Mouse (Mus musculus): ENCODE data around the gene Gm3045. TPM values are rescaled to one million over a fixed set of nuclear protein-coding genes. Genes with fewer than 3 reads are reported as not detected.

The Gm3045 gene
- polyA plus RNA-seq (2012; rRNA removed), result 0.07 and 0.13 TPM in 2 replicates

DNA sequence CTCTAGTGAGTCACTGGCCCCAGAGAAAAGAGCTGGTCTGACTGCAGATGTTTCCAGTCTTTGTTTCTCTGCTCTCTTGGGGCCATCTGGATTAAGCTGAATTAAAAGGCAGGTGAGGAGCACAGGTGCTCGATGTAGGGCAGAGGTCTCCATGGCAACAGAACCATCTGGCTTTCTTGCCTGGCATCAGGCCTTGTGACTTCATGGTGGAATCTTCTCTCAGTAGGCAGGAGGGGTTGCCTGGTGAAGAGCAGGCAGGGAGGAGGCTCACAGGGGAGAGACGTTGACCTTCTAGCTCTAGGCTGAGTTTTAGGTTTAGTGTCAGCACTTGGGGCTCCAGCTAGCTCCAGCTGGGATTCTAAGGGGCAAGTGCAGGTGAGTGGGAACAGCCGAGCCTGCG lies at the start of gene Gm3045:
Gm3045 (plus strand) TSS at position 230 of the 400 bp plus-strand sequence.
- DNase-seq (ENCODE audit: low spot score), result no peak

DNA sequence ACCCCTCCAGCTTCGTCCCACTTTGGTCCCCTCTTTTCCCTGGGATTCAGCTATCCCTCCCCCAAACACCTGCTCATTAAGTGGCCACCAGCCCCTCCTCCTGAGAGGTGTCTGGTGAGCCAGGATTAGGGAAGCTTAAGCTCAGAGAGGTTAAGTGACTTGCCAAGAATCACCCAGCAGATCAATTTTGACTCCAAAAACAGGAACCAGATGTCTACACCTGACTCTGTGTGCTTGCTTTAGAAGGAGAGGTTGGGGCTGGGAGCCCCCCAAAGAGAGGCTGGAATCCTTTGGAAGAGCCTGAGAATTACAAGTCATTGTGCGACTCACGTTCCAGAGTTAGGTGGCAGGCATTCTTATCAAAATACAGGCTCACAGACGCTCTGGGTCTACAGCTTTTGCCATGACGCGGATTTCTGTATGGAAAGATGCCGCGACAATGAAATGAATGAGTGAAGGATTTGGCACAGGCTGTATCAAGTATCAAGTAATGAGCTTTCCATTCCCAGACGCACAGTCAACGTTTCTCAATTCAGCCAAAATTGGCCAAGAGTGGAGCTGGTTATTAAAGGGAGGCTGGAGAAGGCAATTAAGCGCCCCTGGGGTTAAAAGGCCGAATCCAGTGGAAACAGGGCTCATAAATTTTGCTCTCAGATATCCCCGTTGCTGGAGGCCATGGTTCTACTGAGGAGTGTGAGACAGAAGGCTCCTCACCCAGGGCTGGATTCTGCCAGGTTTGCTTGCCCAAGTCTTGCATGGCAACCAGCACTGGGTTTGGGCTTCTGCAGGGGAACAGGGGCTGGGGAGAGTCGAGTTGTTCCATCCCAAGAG lies 45.3 kb upstream of the Gm3045 start:
- no peak for DNase-seq (ENCODE audit: low spot score)

DNA sequence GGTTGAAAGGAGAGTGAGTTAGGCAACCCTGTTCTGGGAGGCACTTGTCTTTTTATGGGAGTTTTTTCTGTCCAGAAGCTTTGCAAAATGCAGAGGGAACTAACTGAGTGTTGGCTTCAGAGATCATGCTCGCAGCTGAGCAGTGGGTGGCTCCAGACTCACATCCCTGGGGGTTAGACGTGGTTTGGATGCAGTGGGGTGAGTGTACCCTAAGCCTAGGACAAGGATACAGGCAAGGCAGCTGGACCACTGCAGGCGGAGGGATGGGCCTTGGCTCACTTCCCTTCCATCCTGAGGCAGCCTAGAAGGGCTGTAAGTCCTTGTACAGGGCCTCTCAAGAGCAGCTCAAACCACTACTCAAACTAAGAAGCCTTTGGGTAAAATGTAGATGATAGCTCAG lies 43.0 kb upstream of the Gm3045 start:
- no peak for DNase-seq (ENCODE audit: low spot score)

DNA sequence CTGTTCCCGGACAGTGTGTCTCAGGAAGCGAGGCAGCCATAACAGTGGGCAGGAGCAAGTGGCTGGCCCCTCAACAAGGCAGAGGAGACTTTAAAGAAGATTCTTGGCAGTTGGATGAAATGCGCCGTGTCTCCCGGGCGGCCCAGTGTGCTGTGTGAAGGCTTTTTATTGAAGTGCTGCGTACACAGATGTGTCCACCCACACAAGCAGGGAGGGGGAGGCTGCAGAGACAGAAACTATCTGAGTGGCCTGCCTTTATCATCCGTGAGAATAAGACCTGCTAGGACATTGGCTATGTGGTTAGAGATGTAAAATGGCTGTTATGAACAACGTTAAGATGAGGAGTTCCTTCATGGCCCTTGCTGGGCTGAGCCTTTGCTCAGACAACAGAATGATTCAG lies 40.0 kb upstream of the Gm3045 start:
- DNase-seq (ENCODE audit: low spot score), result no peak

DNA sequence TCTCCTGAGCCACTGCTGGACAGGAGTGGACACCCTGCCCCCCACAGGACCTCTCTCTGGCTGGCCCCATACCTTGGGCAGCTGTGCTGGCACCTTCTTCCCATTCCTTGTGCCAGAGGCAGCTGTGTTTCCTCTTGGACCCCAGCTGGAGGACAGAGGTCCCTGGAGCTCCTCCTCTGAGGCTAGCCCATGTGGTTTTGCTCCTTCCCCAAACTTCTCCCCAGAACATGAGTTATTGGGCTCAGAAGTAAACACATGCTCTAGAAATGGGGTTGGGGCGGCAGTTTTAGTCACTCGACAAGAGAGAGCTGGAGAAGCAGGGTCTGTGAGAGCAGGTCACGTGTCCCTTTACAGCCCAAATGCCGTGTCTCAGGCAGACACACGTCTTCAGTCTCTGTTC lies 39.0 kb upstream of the Gm3045 start:
- DNase-seq (ENCODE audit: low spot score), result no peak

DNA sequence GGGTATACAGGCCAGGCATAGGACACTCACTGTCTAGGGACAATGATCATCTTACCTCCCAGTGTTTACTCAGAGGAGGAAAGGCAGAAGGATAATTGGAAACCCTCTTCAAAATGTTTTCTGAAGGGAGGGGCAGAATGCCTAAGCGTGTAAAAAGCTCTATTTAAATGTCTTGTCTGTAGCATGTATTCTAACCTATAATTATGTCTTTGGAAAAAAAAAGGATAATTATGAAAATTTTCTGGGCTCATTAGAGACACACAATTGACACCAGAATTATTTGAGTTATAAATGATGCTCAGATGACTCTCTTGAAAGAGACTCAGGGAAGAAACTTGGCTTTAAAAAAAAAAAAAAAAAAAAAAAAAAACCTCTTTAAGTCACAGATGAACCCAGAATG lies 38.4 kb upstream of the Gm3045 start:
- DNase-seq (ENCODE audit: low spot score), result no peak

DNA sequence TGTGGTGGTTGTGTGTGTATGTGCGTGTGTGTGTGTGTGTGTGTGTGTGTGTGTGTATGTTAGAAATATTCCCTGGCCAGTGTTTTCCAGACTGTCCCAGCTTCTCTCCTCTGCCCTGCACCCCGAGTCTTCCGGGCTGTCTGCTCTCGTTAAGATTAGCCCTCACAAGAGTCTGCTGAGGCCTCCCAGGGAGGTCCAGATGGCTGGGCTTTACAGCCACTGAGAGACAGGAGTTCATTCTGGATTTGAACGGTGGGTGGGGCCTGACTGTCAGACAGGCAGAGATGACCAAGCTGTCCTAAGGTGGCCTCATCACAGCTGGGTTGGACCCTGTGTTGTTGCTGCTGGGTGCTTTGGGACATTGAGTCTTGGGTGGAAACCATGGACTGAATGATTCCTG lies 28.8 kb upstream of the Gm3045 start:
- no peak for DNase-seq (ENCODE audit: low spot score)

DNA sequence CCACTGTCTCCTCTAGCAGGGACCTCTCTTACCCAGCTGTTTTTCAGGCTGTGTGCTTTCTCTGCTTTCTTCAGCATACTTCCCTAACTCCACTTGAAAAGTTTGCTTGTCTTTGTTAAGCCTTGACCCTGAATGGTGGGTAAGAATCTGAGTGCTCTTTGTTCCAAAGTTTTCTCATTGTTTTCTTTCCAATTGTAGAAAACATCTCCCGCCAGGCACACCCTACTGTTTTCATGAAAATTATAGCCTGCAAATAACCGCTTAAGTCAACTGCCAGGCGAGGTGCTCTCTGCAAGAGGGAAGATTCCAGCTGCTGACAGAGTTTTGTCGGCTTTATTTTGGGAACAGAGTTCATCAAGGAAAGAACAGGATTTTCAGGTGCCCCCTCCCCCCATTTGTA lies 25.2 kb upstream of the Gm3045 start:
- no peak for DNase-seq (ENCODE audit: low spot score)

DNA sequence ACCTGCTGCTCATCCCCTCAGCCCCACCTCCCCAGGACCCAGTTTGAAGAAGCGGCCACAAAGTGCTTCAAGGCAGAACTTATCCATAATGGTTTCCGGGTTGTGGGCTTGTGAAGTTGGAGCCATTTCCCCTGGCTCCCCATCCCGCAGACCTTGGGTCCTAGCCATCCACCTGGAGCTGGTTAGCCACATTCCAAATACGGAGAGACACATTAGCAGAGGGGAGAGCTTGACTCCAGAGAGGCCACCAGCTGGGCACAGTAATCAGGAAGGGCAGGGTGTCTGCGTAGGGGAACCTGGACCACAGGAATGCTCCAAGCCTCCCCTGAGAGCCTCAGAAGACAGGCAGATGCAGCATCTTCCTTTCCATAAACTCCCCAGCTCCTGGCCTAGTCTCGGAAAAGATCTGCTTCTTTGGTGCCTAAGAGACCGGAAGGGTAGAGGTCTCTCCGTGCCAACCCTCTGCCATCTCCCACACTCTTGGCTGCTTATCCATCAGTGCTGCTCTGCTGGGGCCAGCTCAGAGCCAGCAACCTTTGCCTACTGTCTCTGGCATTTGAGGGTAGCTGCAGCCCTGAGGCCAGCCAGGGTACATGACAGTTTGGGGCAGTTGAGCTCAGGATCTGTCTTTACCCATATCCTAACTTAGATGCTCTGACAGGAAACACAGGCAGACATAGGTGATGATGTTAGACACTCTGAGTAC lies 22.9 kb upstream of the Gm3045 start:
- no peak for DNase-seq (ENCODE audit: low spot score)

DNA sequence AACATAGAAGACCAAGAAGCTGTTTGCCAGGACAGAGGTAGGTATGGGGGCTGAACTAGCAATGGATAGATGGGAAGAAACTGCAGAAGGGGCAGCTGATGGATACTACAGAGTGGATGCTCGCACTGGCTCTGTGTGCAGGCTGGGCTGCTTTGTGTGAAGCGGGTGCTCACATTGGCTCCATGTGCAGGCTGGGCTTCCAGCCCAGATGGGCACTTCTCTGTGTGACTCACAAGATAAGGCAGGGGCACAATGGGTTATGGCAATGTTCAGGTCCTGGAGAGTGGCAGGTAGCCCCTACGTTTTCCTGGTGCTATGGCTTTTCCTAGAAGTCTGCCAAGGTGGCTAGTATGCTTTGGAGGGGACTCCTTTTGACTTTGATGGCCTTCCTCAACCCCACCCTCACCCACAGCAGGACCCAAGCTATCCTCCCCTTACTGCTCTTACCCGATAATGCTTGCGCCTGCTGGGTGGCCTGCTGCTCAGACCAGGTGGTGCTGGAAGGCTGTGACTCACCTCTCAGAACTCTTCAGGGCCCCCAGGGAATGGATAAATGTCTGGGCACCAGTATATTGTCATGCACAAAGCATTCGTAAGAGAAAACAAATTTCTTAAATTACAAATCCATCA lies 21.8 kb upstream of the Gm3045 start:
- DNase-seq (ENCODE audit: low spot score), result no peak

DNA sequence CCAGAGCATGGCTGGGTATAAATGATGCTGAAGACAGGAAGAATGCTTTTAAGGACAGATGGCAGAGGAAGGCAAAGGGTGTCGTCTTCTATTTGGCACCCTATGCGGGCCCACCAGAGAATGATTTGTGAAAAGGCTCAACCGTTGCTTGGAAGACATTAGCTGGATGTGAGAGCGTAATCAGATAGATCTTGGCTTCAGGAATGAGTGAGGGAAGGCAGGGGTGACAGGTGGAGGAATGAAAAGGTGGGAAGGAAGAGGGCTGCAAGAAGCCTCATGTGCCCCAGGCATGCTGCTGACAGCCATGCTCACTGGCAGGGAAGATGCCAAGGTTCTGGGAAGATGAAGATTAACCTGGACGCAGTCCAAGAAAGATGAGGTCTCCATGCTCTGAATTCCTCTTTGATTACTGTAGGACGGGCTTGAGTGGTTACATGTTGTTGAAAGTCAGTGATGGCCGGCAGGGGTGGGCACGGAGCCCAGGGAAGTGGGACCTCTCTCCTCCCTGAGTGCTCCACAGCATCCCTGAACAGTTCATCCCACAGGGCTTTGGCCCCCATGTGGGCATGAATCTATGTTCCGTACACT lies 14.0 kb upstream of the Gm3045 start:
- no peak for DNase-seq (ENCODE audit: low spot score)

DNA sequence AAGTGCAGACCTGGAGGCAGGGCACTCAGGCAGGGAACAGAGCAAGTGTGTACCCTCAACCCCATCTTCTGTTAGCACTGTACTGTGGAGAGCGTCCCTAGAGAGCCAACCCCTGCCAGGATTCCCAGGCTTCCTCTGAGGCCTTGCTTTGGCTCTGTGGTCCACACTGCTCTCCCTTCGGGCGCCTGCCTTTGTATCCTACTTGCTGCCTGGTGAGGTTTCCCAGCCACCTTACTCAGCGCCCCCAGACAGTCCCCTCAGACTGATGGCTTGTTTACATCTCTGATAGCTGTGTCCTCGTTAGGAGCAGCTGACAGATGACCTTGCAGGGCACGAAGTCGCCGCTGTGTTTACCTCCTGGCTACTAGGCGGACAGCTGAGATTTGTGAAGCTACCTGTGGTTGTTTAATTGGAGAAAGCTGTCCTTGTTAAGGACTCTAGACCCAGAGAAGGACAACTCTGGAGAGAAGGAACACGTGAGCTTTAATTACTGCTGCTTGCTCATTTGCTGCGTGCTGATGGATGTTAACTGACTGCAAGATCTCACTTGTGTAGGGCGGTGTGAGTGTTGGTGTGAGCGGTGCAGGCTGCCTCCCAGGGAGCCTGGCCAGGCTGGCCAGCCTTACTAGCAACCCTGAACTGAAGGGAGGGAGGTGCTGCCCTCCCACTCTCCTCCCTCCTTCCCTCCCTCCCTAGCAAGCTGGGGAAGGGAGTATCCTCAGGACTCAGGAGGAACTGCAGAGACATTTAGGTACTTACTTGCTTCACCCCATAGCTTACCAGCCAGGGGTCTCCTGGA lies 7.5 kb upstream of the Gm3045 start:
- DNase-seq (ENCODE audit: low spot score), result no peak

DNA sequence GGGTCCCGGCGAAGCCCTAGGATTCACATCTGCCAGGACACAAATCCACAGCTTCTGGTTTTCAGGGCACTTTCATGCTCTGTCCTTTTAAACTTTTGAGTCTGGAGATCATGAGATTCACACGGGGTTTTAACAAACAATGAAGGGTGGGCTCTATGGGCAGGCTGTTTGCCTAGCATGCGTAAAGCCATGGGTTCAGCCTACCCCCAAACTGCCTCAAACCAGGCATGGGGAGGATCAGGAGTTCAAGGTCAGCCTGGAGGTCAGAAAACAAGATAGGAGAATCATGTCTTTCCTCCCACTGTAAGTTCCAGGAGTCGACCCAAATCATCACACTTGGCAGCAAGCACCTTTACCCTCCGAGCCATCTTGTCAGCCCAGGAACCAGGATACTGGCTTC lies 6.9 kb upstream of the Gm3045 start:
- DNase-seq (ENCODE audit: low spot score), result no peak

DNA sequence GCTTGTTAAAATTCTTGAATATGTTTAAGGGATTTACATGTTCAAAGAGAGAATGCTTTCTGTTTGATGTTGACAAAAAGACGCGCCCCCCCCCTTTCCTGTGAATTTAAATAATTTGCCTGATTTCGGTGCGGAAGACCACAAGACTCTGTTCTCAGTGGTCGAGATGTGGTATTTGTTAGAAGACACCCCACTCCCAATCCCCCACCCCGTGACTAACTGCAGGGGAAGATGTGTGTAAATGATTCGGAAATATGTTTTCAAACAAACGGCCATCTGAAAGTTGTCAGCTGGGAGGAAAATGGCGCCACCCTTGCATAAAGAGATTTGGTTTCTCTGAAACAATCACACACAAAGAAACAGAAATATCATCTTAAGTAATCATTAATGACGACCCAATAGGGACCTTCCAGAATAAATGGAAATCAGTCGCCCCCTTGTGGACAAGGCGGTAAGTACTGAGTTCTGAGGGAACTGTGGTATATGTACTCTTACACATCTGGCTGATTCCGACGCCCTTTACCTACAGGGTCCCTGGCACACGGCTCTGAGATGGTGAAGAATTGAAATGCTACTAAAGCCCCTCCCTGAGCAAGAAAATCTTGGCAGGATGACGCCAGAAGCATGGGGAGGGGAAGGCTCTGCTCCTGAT lies 4.2 kb upstream of the Gm3045 start:
- no peak for DNase-seq (ENCODE audit: low spot score)

DNA sequence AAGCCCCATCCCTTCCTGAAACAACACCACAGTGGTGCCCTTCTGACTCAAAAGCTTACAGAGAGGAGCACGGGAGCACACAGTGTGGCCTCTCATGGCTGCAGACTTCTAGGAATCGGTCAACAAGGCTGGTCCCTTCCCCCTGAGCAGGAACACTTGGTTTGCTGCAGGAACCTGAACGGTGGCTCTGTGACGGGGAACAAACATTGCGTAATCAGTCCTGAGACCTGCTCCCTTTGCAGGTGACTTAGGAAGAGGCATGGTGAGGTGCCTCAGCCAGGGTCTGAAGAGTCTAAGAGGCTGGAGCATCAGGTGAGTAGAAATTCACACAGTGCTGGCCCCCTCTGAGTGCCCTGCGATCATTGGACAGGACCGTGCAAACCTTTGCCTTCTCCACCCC lies 463 bp upstream of the Gm3045 start:
- no peak for DNase-seq (ENCODE audit: low spot score)

DNA sequence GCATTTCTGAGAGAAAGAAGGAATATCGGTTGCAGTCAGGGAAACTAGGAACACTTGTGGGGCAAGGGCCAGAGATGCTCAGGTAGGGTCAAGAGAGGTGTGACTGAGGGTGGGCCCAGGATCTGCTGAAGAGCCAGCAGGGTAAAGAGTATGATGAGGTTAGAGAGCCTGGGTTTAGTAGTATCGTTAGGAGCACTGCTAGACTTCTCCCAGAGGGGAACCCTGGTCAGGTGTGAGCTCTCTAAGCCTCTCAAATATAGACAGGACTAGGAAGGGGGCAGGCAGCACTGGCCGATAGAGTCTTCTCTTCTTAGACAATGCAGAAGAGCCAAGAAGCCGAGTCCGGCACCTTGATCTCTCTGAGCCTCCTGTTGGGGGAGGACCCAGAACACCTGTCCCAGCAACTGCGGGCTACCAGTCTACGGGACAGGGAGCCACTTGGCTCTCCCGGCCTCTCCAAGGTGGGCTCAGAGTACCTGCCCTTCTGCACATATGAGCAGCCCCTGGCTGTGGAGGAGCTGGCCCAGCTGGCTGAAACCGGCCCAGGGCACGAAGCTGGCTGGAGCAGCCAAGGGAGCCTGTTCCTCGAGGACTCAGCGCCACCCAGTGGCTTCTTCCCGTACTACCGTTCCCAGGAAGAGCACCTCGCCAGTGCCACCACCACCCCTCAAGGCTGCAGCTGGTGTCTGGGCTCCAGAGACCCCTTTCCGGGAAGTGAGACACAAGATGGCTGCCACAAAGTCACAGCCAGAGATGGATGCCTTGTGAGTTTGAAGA lies 2.5 kb downstream of the Gm3045 start:
- DNase-seq (ENCODE audit: low spot score), result peak; percentile 67

DNA sequence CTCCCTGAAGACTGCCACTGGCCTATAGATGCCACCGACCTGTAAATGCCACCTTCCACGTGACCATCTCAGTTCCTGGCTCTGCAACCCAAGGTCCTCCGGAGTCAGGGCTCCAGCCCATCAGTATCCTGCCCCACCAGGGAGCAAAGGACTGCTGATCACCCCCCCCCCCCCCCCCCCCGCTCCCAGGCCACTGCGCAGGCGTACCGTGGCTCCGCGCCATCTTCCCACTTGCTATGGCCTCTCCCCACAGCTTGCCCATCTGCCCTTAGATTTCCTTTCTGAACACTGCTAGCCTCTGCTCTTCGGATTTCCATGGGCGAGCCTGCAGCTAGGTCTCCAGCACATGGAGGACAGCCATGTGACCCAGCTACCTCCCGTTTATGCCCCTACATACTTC lies 6.1 kb downstream of the Gm3045 start:
- DNase-seq (ENCODE audit: low spot score), result no peak

DNA sequence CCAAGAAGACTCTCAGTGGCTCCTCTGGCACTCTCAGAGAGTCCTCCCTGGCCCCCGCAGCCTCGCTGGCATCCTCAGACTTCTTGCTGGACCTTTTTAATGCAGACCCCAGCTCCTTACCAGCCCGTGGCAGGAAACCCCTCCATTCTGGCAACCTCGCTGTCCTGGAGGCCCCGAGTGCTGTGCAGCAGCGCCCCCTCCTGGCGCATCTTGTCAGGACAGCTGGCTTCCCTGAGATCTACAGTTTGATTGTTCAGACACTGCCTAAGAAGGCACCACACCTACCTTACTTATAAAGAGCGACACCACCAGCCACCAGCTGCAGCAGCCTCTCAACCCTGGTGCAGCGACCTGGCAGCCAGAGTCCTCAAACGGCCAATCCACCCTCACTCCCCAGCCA lies 7.1 kb downstream of the Gm3045 start:
- peak; percentile 55 for DNase-seq (ENCODE audit: low spot score)

DNA sequence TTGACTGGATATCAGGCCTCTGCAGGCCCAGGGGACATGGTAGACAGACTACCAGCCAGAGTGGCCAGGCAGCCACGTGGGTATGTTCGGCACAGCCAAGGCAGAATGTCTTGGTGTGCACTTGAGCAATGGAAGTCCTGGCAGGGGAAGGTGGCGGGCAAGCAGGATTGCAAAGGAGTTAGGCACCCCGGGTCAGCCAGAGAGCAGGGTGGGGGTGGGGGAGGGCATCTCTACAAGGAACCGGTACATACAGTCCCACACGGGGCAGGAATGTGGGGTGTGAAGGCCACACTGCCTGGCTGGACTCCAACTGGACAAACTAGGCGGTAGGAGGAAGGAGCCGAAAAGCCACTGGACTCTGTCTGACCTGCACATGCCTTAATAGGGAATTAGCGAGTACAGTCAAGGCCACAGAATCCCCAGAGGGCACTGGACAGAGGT lies 7.9 kb downstream of the Gm3045 start:
- DNase-seq (ENCODE audit: low spot score), result no peak

DNA sequence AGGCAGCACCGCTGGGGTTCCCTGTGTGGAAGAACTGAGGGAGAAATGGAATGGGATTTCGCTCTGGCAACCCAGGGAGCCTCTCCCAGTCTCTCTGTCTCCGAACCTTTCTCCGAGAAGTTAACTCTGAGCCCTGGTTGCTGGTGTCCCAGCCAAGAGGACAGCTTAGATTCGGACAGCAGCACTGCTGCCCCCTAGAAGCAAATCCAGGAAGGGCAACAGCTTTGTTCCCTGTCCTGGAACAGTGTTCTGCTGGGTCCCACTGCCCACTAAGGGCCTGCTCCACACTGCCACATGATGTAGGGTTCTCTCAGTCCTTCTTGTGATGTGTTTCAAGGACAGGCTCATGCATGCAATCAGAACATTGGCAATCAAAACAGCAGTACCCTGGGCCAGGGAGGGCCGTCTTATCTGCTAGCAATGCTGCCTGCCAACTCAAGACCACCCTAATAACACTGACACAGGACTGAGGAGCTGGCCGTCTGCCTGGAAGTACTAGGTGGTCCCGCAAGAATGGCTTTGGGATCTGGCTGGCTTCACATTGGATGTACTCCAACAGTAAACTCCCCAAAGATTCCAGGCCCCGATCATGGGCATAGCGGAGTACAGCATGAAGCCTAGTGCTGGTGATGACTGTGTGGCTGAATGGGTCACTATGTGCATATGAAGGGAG lies 9.4 kb downstream of the Gm3045 start:
- DNase-seq (ENCODE audit: low spot score), result no peak

Data from urinary bladder, adult 2 months (tissue).